Mouse (Mus musculus): ENCODE measurements at regions not wholly inside any gene's neighbourhood (a gene's known extent, or its start where the extent isn't known, plus 50 kb on each side); places are given as distances from the start of the nearest gene placed in this dataset.

DNA sequence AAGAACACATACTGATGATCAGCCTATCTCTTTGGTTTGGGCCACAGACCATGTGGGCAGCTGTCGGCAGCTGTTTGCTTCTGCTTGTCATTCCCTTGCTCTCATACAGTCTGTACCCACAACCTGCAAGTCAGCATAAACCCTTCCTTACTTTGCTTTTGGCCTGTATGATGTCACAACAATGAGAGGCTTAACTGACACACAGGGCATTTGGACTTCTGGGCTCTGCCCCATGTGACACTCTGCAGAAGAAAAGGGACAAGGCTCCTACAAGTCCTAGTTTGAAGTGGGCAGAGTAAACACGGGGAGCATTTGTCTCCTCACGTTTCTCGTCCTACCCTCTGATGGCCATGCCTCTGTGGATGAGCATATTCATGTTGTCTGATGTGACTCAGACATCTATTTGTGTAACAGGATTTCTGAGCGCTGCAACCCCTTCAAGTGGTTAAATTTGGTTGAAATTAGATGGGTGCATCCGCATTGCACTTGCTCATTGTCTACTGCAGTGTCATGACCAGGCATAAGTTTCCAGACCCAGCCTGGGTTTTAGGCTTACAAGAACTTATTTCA is 87.6 kb upstream of the Cpeb4 start:
- DNase-seq: no peak

DNA sequence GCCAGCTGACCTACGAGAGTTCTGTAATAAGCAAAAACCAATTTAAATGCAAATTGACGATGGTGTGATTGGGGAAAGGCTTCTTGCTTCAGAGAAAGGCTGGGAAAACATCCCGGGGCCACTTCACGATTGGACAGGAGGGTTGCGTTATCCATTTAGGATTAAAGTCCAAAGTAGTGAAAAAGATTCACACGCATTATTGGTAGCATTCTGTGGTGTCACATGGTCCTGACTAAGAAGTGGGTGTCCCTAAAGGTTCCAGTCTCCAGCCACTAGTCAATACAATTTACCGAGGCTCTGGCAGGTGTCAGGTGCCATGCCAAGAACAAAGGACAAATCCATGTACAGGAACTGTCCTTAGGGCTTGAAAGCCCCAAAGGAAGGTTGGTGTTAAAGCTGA is 86.9 kb upstream of the Cpeb4 start:
- no peak for DNase-seq

DNA sequence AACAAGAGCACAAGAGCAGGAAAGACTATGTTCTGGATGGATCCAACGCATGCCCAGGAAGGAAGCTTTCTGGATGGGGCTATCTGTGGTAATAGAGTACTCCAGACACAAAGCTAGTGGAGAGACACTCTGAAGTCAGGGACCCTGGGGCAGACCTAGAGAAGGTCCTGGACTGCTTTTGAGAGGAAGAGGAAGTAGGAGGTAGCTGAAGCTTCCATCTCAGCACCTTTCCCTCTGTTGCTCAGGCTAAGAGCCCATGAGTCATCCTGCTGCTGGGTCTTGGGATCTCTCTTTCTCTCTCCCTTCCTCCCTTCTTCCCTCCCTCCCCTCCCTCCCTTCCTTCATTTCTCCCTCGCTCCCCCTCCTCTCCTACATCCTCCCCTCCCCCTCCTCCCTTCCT is 84.6 kb upstream of the Cpeb4 start:
- DNase-seq: no peak

DNA sequence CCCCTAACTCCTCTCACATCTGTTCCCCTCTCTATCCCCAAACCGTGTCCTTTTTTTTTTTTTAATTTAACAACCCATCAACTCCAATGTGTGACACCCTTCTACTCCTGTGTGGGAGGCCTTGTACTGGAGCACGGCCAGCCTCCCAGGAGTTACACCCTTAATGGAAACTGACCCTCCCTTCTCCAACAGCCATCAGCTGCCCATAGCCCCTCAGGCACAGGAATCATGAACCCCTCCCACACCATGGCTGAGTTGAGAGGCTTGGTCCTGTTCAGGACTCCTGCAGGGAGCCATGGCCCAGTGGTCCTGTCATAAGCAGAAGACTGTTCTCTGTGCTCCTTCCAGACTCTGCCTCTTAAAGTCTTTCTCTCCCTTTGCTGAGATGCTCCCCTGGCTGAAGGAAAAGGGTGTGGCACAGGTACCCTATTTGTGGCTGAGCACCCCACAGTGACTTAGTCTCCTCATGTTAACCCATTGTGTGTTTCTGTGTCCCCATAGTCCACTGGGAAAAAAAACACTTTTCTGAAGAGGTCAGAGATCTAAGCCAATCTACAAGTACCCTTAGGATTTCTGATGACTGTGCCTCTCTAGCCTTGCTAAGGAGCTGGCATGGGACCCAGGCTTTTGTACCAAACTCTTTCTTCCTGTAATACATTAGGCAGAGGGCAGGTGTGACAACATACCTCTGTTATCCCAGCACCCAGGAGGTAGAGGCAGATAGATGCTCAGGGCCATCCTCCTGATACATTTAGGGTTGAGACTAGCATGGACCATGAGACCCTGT is 83.9 kb upstream of the Cpeb4 start:
- DNase-seq: no peak

DNA sequence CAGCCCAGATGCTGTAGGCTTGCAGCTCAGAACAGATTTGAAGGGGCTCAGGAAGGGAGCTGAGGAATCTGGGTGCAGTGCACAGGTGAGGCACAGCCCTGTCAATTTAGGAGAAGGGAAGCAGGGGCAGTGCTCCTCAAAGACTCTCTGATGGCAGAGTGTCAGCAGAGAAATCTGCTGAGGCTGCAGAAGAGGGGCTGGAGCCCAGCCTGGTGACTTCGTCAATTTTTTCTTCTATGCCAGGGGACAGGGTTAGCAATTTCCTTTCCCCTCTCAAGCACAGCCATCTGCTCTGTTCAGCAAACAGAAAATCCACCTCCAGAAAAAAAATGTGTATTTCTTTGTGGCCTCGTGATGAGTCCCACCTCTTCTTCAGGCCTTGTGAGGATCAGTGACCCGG is 82.0 kb upstream of the Cpeb4 start:
- no peak for DNase-seq

DNA sequence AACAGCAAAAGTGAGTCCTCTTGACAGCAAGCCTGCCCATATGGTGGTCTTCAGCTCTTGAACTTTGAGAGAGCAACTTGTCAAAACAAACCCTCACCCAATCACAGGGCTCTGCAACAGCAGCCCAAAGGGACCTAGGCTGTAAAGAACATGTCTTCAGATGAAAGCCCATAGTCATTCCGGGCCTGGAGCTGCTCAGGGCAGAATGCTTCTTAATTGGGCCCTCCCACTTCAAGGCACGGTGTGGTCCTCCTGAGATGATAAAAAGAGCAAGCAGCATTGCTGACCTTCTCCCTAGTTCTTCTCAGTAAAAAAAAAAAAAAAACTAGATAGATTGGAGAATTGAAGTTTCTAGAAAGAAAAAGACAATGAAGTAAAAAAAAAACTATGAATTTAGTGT is 80.7 kb upstream of the Cpeb4 start:
- DNase-seq: no peak

DNA sequence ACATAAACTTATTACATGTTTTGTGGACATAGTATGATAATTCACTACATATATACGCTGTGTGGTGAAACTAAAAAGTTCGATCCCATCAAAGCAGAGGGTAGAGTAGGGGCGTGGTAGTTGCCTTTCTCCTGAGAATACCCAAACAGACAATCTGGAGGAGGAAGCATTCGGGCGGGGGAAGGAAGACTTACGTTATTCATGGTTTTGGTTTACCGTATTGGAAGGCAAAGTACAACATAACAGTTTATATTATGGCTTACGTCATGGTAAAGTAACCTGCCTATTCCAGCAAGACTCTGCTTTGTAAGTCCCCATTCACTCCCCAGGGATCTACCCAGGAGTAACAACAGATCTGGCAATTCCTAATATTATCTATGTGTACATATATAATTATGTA is 76.9 kb upstream of the Cpeb4 start:
- DNase-seq: no peak

DNA sequence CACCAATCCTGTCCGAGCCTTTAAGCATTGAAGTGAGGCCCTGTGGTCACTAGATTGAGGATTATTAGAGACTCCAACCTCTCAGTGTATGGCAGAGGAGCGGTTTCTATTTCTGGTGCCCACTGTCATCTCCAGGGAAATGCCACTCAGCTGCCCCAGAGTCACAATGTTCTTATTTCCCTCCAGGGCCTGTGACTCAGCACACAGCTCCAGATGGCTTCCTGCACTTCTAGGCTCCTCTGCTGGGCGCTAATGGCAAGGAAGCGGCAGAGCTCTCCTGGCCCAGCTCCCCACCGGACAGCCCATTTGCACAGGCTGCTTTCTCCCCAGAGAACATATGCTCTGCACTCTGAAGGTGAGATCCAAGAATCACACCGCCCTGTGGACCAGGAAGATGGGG is 75.8 kb upstream of the Cpeb4 start:
- no peak for DNase-seq

DNA sequence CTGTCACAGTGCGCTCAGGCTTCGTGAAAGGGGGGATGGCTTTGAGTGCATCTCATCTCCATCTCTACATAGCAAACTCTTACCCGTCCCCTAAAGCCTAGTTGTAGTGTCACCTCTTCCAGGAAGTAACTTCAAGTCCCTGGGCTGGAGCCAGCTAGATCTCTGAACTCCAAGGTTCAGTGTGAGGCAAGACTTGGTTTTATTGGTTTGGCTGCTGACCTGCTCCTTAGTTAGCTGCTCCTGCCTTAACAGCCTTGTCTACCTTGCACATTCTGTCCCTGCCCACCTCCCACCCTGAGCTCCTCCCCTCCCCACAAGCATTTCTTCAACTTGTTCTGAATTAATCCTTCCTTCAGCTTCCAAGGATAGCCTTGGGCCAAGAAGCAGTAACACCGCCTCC is 70.4 kb upstream of the Cpeb4 start:
- DNase-seq: no peak

DNA sequence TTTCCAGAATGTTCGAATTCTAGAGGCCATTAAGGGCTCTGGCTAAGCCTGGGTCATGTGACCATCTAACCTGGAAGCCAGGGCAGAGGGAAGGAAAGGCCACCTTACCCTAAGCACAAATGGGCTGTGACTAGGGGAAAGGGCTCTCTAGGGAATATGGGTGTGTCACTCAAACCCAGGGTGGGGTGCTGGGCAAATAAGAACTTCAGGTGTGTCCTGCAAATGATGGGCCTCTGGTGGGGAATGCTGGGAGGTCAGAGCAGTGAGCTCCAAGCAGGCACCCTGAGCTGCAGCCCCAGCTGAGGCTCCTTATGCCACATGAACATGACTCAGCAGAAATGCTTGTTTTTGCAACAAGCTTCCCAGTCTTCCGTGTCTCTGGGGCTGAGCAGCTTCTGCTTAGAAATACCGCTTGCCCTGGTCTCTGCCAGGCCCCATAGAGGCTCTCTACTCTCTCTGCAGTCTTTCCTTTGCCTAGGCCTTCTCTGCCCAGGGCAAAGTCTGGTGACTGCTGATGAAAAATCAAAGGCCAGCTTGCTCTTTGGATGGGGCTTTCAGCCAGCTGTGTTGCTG is 68.6 kb upstream of the Cpeb4 start:
- DNase-seq: no peak

DNA sequence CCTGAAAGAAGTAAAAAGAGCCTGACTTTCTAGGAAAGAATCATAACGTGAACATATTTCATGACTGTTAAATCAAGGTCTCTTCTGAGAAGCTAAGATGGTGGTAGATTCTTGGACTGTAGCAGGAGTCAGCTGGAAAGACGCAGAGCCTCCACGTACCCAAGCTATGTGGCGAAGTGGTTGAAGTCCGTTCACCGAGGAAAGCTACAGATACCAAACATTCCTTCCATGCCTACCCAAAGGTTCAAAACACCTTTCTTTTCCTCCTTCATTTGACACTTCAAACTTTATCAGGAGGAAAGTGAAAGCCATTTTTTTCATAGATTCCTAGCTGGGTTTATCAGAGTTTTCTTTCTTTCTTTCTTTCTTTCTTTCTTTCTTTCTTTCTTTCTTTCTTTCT is 67.5 kb upstream of the Cpeb4 start:
- no peak for DNase-seq

DNA sequence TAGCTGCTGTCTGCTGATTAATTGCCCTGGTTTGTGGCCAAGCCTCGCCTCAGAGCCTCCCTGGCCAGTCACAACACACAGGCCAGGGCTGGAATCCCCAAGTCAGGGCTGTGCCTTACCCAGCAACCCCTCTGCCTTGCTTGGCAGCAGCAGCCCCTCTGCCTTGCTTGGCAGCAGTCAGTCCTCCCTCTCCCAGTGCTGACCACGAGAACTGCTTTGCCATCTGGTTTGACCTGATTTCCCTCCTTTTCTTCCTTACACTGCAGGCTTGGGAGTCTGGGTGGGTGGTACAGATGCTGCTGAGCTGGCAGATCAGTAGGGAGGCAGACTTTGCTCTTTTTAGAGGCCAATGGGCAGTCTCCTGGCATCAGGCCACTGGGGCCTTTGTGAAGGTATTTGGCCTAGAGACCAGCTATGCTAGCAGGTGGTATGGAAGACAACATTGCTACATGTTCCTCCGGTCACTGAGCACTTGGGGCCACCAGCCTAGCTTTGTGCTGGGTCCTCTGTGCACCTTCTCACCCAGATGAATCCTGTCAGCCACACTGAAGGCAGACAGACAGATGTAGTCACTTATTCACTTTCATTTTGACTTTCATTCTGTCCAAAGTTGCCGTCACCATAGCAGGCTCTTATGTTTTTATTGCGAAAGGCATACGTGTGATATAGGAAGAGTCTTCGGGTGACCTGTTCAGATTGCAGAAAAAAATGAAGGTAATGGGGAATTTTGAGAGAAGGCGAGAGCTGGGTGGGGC is 64.4 kb upstream of the Cpeb4 start:
- DNase-seq: no peak

DNA sequence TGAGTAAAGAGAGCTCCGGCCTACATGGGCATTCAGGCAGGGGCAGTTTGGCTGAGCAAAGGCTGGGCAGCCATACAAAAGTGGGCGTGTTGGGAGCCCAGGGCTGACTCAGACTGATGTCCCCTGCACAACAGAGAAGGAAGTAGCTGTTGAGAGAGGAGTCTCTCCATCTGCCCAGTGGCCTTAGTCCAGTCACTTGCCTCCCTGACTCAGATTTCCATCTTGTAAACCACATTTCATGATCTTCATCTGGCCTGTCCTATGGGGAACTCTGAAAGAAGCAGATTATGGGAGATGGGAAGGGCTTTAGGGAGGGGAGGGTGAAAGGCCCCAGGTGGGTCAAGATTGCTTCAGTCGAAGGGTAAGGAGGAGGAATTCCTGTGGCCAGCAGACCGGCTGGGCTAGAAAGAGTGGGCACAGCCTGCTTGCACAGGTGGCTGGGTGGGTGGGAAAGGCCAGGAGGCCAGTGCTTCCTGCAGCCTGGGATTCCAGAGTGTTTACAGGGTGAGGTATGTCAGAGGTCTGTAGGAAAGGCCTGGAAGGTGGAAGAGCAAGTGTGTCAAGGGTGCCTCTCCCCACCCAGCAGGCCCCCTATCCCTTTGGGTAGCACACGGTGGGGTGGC is 63.7 kb upstream of the Cpeb4 start:
- no peak for DNase-seq

DNA sequence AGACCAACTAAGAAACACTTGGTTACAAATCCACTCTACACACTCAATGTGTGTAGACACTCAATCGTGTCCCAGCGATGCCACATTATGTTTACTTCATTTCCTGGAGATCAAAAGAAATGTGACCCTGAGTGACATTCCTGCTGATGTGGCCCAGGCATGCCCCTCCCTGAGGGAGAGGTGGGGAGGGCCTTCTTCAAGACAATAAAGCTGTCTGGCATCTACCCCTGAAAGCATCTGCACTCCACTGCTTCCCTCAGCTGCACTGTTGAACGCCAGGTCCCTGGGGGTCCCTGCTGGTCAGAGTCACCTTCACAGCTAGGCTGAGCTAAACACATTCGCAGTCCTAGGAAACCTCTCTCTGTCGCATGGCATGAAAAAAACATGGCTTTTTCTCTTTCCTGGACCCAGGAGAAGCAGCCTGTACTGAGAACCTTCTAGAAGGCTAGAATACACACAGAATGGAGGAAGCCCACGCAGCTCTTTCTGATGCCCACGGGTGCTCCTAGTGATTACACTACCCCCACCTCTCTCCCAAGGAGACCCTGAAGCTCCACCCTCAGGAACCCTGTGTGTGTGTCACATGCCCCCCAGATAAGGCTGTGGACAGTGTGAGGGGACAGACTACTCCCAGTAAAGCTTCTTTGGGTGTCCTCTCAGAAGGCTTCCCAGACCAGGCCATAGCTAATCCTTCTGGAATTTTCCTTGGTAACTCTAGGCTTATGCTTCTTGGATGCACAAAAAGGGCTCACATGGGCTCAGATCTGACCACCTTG is 61.8 kb upstream of the Cpeb4 start:
- DNase-seq: no peak

DNA sequence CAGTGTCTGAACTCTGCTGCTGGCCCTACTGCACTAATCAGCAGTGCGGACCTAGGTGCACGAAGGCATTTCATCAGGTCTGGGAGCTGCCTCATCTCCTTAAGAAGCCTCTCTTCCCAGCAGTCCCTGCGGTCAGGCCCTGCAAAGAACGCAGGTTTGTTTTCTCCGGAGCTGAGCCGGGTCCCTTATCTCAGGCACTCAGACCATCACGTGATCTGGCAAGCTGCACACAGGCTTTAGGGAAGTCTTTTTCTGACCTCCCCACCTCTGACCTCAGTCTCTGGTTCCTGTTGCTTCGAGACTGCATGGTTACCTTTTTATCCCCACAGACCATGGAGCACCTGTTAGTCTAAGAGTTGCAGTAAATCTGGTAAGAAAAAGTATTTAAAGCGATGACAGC is 59.8 kb upstream of the Cpeb4 start:
- no peak for DNase-seq

DNA sequence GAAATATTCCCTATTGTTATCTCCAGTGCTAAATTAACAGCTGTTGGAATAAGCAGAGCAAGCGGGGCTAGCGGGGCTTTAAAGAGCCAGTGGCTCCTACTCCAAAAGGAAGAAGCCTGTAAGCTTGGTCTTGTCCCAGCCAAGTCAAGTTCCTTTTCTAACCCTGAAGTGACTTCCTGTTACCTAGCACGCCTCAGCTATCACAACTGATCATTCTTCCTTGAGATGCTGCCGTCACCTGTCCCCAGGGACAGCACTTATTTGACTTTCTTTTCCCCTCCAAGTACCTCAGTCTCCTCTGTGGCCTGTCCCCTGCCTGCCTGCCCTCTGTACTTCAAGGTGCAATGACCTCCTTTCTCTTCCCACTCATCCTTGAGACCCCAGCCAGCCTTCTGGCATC is 57.4 kb upstream of the Cpeb4 start:
- DNase-seq: no peak

DNA sequence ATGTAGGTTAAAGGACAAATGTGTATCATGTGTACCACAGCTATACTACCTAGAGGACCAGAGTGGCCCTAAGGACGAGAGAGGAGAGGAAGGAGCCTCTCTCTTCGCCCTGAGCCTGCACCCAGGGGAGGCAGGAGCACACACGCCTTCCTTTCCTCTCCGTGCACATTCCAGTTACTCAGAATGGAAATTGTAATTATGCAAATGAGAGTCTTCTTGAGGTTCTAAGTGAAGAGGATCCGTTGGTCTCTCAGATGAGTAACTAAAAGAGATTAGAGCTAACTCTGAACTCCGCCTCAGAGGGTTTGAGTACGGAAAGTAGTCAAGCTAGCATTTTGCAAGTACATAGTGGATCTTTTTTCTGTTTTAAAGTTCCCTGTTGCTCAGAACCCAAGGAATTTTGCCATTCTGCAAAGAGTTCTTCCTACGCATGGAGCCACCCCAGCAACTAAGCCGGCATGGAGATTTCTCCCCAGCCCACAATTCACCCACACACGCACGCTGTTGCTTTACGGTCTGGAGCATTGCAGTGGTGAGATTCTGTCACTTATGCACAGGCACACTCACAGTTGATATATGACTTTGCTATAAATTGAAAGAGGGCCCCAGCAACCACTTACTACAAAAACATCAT is 56.0 kb upstream of the Cpeb4 start:
- no peak for DNase-seq

DNA sequence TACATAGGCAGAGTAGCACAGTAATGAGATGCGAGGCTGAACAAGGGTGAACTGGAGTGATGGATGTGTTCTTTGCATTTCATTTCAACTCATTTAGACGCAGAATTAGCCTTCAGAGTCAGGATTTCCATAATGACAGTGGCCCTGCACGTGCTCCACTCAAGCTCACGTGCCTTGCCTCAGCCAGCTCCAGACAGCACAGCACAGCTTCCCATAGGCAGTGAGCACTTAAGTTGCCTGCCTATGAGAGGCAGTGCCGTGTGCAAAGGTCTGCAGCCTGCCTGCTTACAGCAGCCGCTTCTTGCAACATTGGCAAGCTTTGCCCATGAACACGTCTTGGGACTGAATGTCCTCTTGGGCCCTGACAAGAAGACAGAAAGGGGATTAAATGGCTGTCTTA is 54.0 kb upstream of the Cpeb4 start:
- DNase-seq: no peak

DNA sequence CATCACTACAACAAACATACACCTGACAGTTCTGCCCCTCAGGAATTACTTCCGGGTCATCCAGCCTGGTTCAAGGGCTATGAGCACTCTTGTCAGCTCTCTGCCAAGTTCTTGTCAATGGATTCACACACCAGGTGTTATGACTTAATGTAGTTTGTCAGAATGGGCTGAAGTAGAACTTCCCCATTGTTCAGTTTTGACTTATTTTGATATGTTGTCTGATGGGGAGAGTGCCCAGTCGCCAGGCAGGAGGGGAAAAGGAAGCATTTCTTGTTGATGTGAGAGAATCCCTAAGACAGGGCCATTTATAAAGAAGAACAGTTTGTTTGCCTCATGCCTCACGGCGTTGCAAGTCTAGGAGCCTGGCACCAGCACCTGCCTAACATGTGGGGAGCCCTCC is 52.0 kb upstream of the Cpeb4 start:
- DNase-seq: no peak

DNA sequence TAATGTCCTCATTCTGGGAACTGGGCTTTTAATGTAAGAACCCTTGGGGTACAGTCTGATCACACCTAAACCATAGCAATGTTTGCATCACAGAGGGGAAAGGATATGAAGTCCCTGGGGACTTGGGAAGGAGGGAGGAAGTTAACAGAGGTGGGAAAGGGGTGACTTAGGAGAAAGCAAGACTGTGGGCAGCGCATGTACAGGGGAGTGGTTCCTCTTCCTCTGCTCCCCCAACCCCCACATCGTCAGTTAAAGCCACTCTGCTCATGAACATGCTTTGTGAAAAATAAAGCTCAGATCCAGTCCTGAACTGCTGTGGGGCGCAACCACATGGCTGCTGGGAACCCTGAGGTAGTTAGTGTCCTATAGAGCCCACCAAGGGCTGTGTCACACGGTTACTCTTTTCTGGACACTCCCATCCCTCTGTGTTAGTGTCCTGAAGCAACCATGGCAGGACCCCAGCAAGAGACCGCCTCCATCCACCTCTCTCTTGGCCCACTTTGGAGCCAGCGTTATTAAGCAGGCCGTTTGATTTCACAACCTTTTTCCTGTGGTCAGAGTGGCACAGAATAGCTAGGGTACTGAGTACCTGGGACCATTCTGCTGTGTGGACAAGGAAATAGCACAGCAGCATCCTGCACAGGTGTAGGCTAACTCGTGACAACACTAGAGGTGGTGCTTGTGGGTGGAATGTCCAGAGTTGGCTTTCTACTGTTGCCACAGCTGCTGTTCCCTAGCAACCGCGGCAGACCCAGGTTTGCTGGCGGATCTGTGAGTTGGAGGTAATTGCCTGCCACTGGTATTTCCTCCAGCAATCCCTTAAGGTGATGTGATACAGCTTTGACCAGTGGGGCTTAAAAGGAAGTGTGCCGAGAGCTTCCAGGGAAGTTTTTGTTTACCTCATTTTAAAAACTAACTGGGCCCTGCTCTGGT is 50.3 kb upstream of the Cpeb4 start:
- DNase-seq: no peak

Data from adrenal gland, adult 8-10 months (tissue).